Mouse (Mus musculus) lung, adult 2 months (tissue): Measurements from ENCODE around the gene Fam216b. TPM values are rescaled to one million over a fixed set of nuclear protein-coding genes. Genes with fewer than 3 reads are reported as not detected.

Experiments used
- DNase-seq: peaks from one replicate; pipeline ENCODE4 v3.0.0; 2022
- H3K4me1 ChIP-seq: fragments of 200-500 bp; 2 replicates; pipeline ENCODE4 v1.6.1; 2011; ENCODE audit warnings: low read length; ENCODE audit not compliant: control insufficient read depth, insufficient read depth
- H3K4me3 ChIP-seq: fragments of 200-500 bp; replicated peaks from 2 replicates; pipeline ENCODE3; 2011; ENCODE audit warnings: low read depth, mild to moderate bottlenecking, control low read depth, low read length; ENCODE audit errors: extremely low read depth
- CTCF ChIP-seq: fragments of 200-500 bp; IDR thresholded peaks from 2 replicates; pipeline ENCODE4 v1.5.1; 2011; ENCODE audit warnings: mild to moderate bottlenecking, low read length, control low read depth; ENCODE audit not compliant: insufficient read depth
- POLR2A ChIP-seq: fragments of 200-500 bp; IDR thresholded peaks from 2 replicates; pipeline ENCODE4 v1.6.1; 2011; ENCODE audit warnings: low read depth, mild to moderate bottlenecking, control low read depth, low read length, borderline replicate concordance; ENCODE audit errors: extremely low read depth
- WGBS: fragments of 180-500 bp; shearing (Covaris S2); methylation state at CpG from one replicate; pipeline ENCODE4 v1.1.7; 2018; 5-methylcytosine and 5-hydroxymethylcytosine counted together
- polyA plus RNA-seq: library from polyadenylated mRNA; depleted of rRNA; stranded (reverse); fragments of >200 nt; gene quantifications from 2 replicates; pipeline ENCODE4 v1.2.3, GENCODE M21; 2012

Fam216b gene
- polyA plus RNA-seq, 1 experiment, result 5.5 TPM

DNA sequence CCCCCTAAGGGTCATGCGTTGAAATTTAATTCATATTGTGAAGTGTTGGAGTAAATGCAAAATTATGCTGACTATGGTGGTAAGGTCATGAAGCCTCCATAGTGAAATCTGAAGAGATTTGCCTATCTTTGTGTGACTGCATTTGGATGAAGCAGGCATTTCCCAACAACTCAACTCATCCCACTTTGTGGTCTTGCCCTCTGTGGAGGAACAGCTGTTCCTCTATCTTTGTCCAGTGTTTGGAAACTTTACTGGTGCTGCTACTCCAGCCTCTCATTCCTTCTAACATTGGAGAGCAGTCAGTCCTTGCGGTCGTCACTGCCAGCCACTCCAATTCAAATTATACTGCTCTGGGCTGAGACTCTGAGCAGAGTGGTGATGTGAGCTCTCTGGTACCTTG, 19.6 kb upstream of the Fam216b start:
- Histone ChIP-seq H3K4me3 (no peak overlapping the region), H3K4me1 (no peaks in the 10 kb centered on the region)
- DNase-seq, result no peak
- TF ChIP-seq CTCF (no peak), POLR2A (no peak)
- 78% methylated on average over 3 of the region's 3 CpGs for WGBS

DNA sequence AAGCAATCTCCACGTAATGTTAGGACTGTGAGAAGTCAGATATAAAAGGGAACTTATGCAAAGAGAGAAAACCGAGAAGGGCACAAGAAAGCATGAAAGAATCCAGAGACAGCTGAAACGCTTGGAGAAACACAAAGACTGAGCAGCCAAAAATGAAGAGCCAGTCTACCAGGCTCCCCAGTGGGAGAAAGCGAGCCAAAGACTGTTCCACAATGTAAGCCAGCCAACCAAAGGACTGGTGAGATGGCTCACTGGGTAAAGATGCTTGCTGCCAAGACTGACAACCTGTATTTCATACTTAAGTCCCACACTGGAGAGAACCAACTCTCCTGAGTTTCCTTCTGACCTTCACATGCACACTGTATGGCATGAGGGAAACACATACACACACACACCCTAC, 784 bp upstream of the Fam216b start:
- H3K4me3 ChIP-seq, result no peak overlapping the region
- no peak for TF ChIP-seq CTCF
- no peak for TF ChIP-seq POLR2A
- 79% methylated on average over 4 of the region's 4 CpGs for WGBS
- no peak for DNase-seq
- no peaks in the 10 kb centered on the region for H3K4me1 ChIP-seq

DNA sequence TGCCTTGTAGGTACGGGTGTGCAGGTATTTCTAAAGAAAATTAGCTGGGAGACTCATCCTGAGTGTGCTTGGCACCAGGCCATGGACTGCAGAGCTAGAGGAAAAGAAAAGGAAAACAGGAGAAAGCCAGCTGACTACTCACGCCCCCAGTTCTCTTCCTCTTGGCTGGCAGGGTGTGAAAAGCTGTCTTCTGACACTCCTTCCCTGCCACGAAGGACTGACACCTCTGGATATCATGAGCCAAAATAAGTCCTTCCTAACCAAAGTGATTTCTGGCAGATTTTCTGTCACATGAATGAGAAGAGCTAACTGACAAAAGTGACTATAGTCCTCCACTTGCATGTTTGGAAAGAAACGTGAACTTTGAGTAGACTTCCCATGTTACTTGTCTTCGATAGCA, 5.3 kb downstream of the Fam216b start:
- Histone ChIP-seq H3K4me1 (no peaks in the 10 kb centered on the region), H3K4me3 (no peak overlapping the region)
- TF ChIP-seq CTCF (no peak), POLR2A (no peak)
- WGBS, result 64% methylated on average over 5 of the region's 5 CpGs
- DNase-seq, result no peak

DNA sequence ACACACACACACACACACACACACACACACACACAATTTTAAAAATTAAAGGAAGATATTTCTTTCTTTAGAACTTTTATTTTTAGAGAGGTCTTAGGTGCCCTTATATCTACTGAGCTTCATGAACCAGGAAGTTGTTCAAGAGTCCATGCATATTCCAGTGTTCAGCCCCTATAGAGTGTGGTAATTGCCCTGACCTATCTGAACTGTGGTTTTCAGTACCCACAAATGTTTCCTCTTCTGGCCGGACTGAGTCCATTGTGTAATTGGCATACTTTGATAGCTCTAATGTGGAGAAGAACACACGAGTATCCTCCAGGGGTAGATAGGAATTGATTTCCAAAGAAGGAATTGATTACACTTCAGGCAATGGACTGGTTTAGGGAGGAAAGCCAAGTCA, 11.3 kb downstream of the Fam216b start:
- TF ChIP-seq CTCF, result no peak
- no peak for TF ChIP-seq POLR2A
- WGBS, result 59% methylated on average over 2 of the region's 2 CpGs
- H3K4me3 ChIP-seq, result no peak overlapping the region
- DNase-seq, result no peak
- no peaks in the 10 kb centered on the region for H3K4me1 ChIP-seq

DNA sequence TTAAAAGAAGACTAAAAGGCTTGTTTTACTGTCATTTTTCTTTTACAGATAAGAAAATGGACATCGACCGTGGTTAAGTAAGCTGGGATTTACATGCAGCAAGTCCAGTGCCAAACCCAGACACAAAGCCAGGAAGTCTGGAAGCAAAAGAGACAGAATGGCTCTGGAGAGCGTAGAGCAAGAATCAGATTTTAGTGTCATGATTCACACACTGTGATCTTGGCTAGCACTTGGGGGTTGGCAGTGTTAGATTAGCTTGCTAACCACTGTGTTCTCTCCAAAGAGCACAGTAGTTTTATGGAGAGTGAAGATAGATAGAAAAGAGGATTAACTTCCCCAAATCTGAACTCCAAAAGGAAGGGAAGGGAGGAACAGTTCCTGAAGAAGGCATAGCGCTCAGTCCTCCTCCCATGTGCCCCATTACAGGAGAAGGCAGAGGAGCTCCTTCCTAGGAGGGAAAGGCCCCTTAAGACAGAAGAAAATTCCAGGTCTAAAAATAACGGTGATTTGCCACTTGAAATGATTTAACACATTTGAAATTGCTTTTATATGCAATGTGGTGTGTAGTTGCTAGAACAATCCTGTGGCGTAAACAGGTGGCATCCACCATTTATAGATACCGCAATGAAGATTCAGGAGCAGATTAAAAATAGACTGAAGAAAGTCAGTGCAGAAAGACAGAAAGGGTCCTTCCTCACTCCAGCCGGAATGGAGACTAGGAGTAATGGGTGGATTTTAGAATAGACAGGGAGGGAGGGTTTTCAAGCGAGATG, 22.7 kb downstream of the Fam216b start:
- TF ChIP-seq POLR2A, result no peak
- no peak for TF ChIP-seq CTCF
- WGBS, result 72% methylated on average over 9 of the region's 9 CpGs

GRCm38 (mm10) chr14:78062484-78062883, 26.3 kb downstream of the Fam216b start:
- no peak for DNase-seq
- WGBS, result 90% methylated on average over 11 of the region's 11 CpGs
- Histone ChIP-seq H3K4me3 (no peak overlapping the region), H3K4me1 (no peaks in the 10 kb centered on the region)
- no peak for TF ChIP-seq CTCF
- no peak for TF ChIP-seq POLR2A

More for the DNA sequence above, 22.7 kb downstream of the Fam216b start:
- Histone ChIP-seq H3K4me3 (no peak overlapping the region), H3K4me1 (no peaks in the 10 kb centered on the region)
- DNase-seq, result no peak

GRCm38 (mm10) chr14:78060609-78060951, 28.2 kb downstream of the Fam216b start:
- no peak for TF ChIP-seq POLR2A
- TF ChIP-seq CTCF, result no peak
- Histone ChIP-seq H3K4me1 (no peaks in the 10 kb centered on the region), H3K4me3 (no peak overlapping the region)
- WGBS, result 70% methylated on average over 6 of the region's 6 CpGs
- no peak for DNase-seq

GRCm38 (mm10) chr14:78059878-78060608, 28.8 kb downstream of the Fam216b start:
- DNase-seq, result no peak
- TF ChIP-seq CTCF (no peak), POLR2A (no peak)
- Histone ChIP-seq H3K4me3 (no peak overlapping the region), H3K4me1 (no peaks in the 10 kb centered on the region)
- WGBS, result 72% methylated on average over 9 of the region's 9 CpGs

GRCm38 (mm10) chr14:78057362-78057761, 31.4 kb downstream of the Fam216b start:
- WGBS, result 56% methylated on average over 7 of the region's 7 CpGs
- TF ChIP-seq CTCF (no peak), POLR2A (no peak)
- Histone ChIP-seq H3K4me3 (no peak overlapping the region), H3K4me1 (no peaks in the 10 kb centered on the region)
- no peak for DNase-seq

DNA sequence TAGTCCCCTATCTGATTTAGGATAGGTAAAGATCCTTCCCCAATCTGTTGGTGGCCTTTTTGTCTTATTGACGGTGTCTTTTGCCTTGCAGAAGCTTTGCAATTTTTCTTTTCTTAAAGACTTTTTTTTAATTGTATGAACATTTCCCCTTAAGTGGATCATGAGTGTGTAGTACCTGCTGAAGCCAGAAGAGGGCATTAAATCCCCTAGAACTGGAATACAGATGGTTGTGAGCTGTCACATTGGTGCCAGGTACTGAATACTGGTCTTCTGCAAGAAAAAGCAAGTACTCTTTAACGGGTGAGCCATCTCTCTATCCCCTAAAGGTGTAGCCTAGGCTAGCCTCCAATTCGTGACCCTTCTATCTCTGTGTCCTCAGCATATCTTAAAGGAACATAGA, 32.4 kb downstream of the Fam216b start:
- Histone ChIP-seq H3K4me1 (no peaks in the 10 kb centered on the region), H3K4me3 (no peak overlapping the region)
- TF ChIP-seq CTCF (no peak), POLR2A (no peak)
- DNase-seq, result no peak
- WGBS, result 83% methylated on average over 3 of the region's 3 CpGs

GRCm38 (mm10) chr14:78048674-78049073, 40.1 kb downstream of the Fam216b start:
- Histone ChIP-seq H3K4me1 (peaks cover 3% of the 10 kb centered on the region; the same call in 1 of the 2 replicates), H3K4me3 (no peak overlapping the region)
- TF ChIP-seq CTCF (no peak), POLR2A (no peak)
- DNase-seq, result no peak
- WGBS, result 60% methylated on average over 4 of the region's 4 CpGs
